Mouse (Mus musculus) granulocyte monocyte progenitor cell, adult 5-6 weeks (primary cell): ENCODE results near the gene Psg16. TPM values are rescaled to one million over a fixed set of nuclear protein-coding genes. Genes with fewer than 3 reads are reported as not detected.
"Not testable (repeated sequence)": the region's sequence is repeated elsewhere in the genome, so short reads cannot be mapped to it uniquely, and the experiment has no call there.

Experiments used
- ATAC-seq: replicated peaks from 2 replicates; pipeline ENCODE4 v1.8.0; 2016; ENCODE audit warnings: mild to moderate bottlenecking, moderate TSS enrichment, inconsistent platforms; ENCODE audit not compliant: poor library complexity, severe bottlenecking
- total RNA-seq, 2 experiments: library from RNA; stranded (forward) in 1 of 2; stranded (reverse) in 1 of 2; fragments of 200-712, 200-1000 nt in 1 of 2; fragments of >200 nt in 1 of 2; fragmentation: Nextera tagmentation in 1 of 2; gene quantifications; 2 replicates each; pipeline ENCODE4 v1.2.3; 2014 to 2017

Gene Psg16
- total RNA-seq, 2 experiments from 2014 or later, result 0.15 to 0.41 TPM

GRCm38 (mm10) chr7:17090058-17090585, 16.3 kb downstream of the Psg16 start:
- ATAC-seq, result no peak

GRCm38 (mm10) chr7:17091280-17091679, 17.4 kb downstream of the Psg16 start:
- peak; percentile 52; the same call in 1 of the 2 replicates for ATAC-seq

GRCm38 (mm10) chr7:17101631-17102030, 27.8 kb downstream of the Psg16 start:
- ATAC-seq, result not testable (repeated sequence)

GRCm38 (mm10) chr7:17135307-17135706, 61.5 kb downstream of the Psg16 start:
- no peak for ATAC-seq

GRCm38 (mm10) chr7:17149931-17150330, 76.1 kb downstream of the Psg16 start, which contains the start of gene Ceacam3:
Gene Ceacam3, plus strand, starts transcription at chr7:17150282.
- no peak for ATAC-seq

GRCm38 (mm10) chr7:17155634-17156033, 81.8 kb downstream of the Psg16 start:
- ATAC-seq, result peak; percentile 74

- no peak for ATAC-seq
These were observed 83.2 kb downstream of the Psg16 start for GRCm38 (mm10) chr7:17156885-17157677.

GRCm38 (mm10) chr7:17159011-17159410, 85.2 kb downstream of the Psg16 start:
- ATAC-seq, result no peak

GRCm38 (mm10) chr7:17171827-17172226, 98.0 kb downstream of the Psg16 start:
- no peak for ATAC-seq

Other genes starting within 250 kb of the Psg16 start
- 9.6 and 14.6 TPM in 2 replicates for gene Prkd2, start 231.1 kb upstream of the Psg16 start, total RNA-seq (2014; fragmentation: Nextera tagmentation)
- 3.4 and 11.9 TPM in 2 replicates for gene Prkd2, start 231.1 kb upstream of the Psg16 start, total RNA-seq (2017)
- not detected in 2 replicates for gene Dact3, start 198.7 kb upstream of the Psg16 start, total RNA-seq (2014; fragmentation: Nextera tagmentation)
- gene Dact3, start 198.7 kb upstream of the Psg16 start, total RNA-seq (2017), result 0.31 and 0.69 TPM in 2 replicates
- not detected in 2 replicates for gene Gng8, start 182.3 kb upstream of the Psg16 start, total RNA-seq (2014; fragmentation: Nextera tagmentation)
- gene Gng8, start 182.3 kb upstream of the Psg16 start, total RNA-seq (2017), result 0.26 and 0.62 TPM in 2 replicates
- gene Ptgir, start 167.6 kb upstream of the Psg16 start, total RNA-seq (2014; fragmentation: Nextera tagmentation), result 1.1 and 1.2 TPM in 2 replicates
- 2.2 and 2.6 TPM in 2 replicates for gene Ptgir, start 167.6 kb upstream of the Psg16 start, total RNA-seq (2017)
- gene Calm3, start 149.9 kb upstream of the Psg16 start, total RNA-seq (2014; fragmentation: Nextera tagmentation), result 188 and 246 TPM in 2 replicates
- gene Calm3, start 149.9 kb upstream of the Psg16 start, total RNA-seq (2017), result 463 and 465 TPM in 2 replicates
- not detected in 2 replicates for gene Pnmal2, start 129.4 kb upstream of the Psg16 start, total RNA-seq (2014; fragmentation: Nextera tagmentation)
- gene Pnmal2, start 129.4 kb upstream of the Psg16 start, total RNA-seq (2017), result 0.04 TPM in 1 of 2 replicates, not detected in the other
- gene Pnmal1, start 114.4 kb upstream of the Psg16 start, total RNA-seq (2014; fragmentation: Nextera tagmentation), result not detected in 2 replicates
- gene Pnmal1, start 114.4 kb upstream of the Psg16 start, total RNA-seq (2017), result not detected in 2 replicates
- gene Gm42372, start 91.0 kb upstream of the Psg16 start, total RNA-seq (2014; fragmentation: Nextera tagmentation), result 0.09 TPM in 1 of 2 replicates, not detected in the other
- gene Gm42372, start 91.0 kb upstream of the Psg16 start, total RNA-seq (2017), result 0.04 TPM in 1 of 2 replicates, not detected in the other
- gene Ccdc8, start 81.3 kb upstream of the Psg16 start, total RNA-seq (2014; fragmentation: Nextera tagmentation), result 4.6 and 4.9 TPM in 2 replicates
- 4.8 and 6.5 TPM in 2 replicates for gene Ccdc8, start 81.3 kb upstream of the Psg16 start, total RNA-seq (2017)
- 96.2 and 123 TPM in 2 replicates for gene Ppp5c, start 46.1 kb upstream of the Psg16 start, total RNA-seq (2014; fragmentation: Nextera tagmentation)
- gene Ppp5c, start 46.1 kb upstream of the Psg16 start, total RNA-seq (2017), result 81.0 and 89.8 TPM in 2 replicates
- 0.04 and 1.1 TPM in 2 replicates for gene Hif3a, start 11.6 kb upstream of the Psg16 start, total RNA-seq (2014; fragmentation: Nextera tagmentation)
- gene Hif3a, start 11.6 kb upstream of the Psg16 start, total RNA-seq (2017), result 0.05 and 0.47 TPM in 2 replicates
- not detected in 2 replicates for gene Ceacam3, start 76.2 kb downstream of the Psg16 start, total RNA-seq (2014; fragmentation: Nextera tagmentation)
- not detected in 2 replicates for gene Ceacam3, start 76.2 kb downstream of the Psg16 start, total RNA-seq (2017)
- gene Psg29, start 129.4 kb downstream of the Psg16 start, total RNA-seq (2014; fragmentation: Nextera tagmentation), result not detected in 2 replicates
- gene Psg29, start 129.4 kb downstream of the Psg16 start, total RNA-seq (2017), result not detected in 2 replicates